Mouse (Mus musculus) neural tube, embryonic 11.5 days (tissue): ENCODE measurements around the gene Castor2. TPM values are rescaled to one million over a fixed set of nuclear protein-coding genes. Genes with fewer than 3 reads are reported as not detected.

Experiments
- ATAC-seq: fragments of 200-750 bp; cut with Nextera tagmentation; 2 replicates; pipeline ENCODE4 v1.8.0; 2017; ENCODE audit warnings: moderate number of reproducible peaks, mild to moderate bottlenecking, moderate TSS enrichment, moderate library complexity; ENCODE audit not compliant: insufficient read depth, low FRiP score, low TSS enrichment
- DNase-seq: peaks from one replicate; pipeline ENCODE4 v3.0.0-alpha.2; 2015; ENCODE audit warnings: low spot score
- H3K27ac ChIP-seq: fragments of 300-500 bp; sonication (generic); 2 replicates; pipeline ENCODE4 v1.5.1; 2014; ENCODE audit warnings: low read depth, mild to moderate bottlenecking, low read length
- H3K27me3 ChIP-seq: fragments of 300-500 bp; sonication (generic); 2 replicates; pipeline ENCODE4 v1.6.1; 2014; ENCODE audit warnings: mild to moderate bottlenecking, low read length, mixed read lengths; ENCODE audit not compliant: control insufficient read depth, insufficient read depth
- H3K36me3 ChIP-seq: fragments of 300-500 bp; sonication (generic); 2 replicates; pipeline ENCODE4 v1.6.1; 2014; ENCODE audit warnings: mild to moderate bottlenecking, low read length, moderate library complexity, mixed read lengths; ENCODE audit not compliant: control insufficient read depth, insufficient read depth
- H3K4me1 ChIP-seq: fragments of 300-500 bp; sonication (generic); 2 replicates; pipeline ENCODE4 v1.6.1; 2014; ENCODE audit warnings: low read length, mixed read lengths; ENCODE audit not compliant: control insufficient read depth, insufficient read depth
- H3K4me2 ChIP-seq: fragments of 300-500 bp; sonication (generic); 2 replicates; pipeline ENCODE4 v1.6.1; 2014; ENCODE audit warnings: low read depth, mild to moderate bottlenecking, moderate library complexity
- H3K4me3 ChIP-seq: fragments of 300-500 bp; sonication (generic); 2 replicates; pipeline ENCODE4 v1.5.1; 2014; ENCODE audit warnings: low read depth, low read length
- H3K9ac ChIP-seq: fragments of 300-500 bp; sonication (generic); 2 replicates; pipeline ENCODE4 v1.6.1; 2014; ENCODE audit warnings: mild to moderate bottlenecking, low read length
- H3K9me3 ChIP-seq: fragments of 300-500 bp; sonication (generic); 2 replicates; pipeline ENCODE4 v1.6.1; 2016; ENCODE audit warnings: low read length; ENCODE audit not compliant: control insufficient read depth
- WGBS: fragments of 180-500 bp; shearing (Covaris S2); extraction: QIAGEN DNeasy Blood & Tissue Kit; methylation state at CpG from one replicate; pipeline ENCODE4 v1.1.7; 2014; 5-methylcytosine and 5-hydroxymethylcytosine counted together
- polyA plus RNA-seq: library from polyadenylated mRNA; unstranded; fragments of >200 nt; fragmentation: Nextera tagmentation; extraction: Ambion mirVana; gene quantifications from 2 replicates; pipeline ENCODE4 v1.2.1, GENCODE M21; 2014

Gene Castor2
- polyA plus RNA-seq, 1 experiment from 2014 or later = 12.5 TPM

- ATAC-seq (no peak), DNase-seq (no peak)
- Histone ChIP-seq H3K9me3 (no peaks in the 10 kb centered on the region), H3K4me3 (no peak overlapping the region), H3K27me3 (no peaks in the 10 kb centered on the region), H3K36me3 (no peaks in the 10 kb centered on the region; the same call in 1 of the 2 replicates), H3K27ac (no peak overlapping the region), H3K9ac (no peak overlapping the region), H3K4me2 (no peak overlapping the region), H3K4me1 (peaks cover 20% of the 10 kb centered on the region)
- 78% methylated on average over 7 of the region's 7 CpGs for WGBS
These were observed 79.0 kb downstream of the Castor2 start for GRCm38 (mm10) chr5:134178536-134178935.

GRCm38 (mm10) chr5:134179871-134180270 is 80.4 kb downstream of the Castor2 start:
- WGBS = 28% methylated on average over 7 of the region's 7 CpGs
- DNase-seq (peak; percentile 84), ATAC-seq (no peak)
- H3K9me3 ChIP-seq = no peaks in the 10 kb centered on the region
- no peak overlapping the region for H3K9ac ChIP-seq
- no peak overlapping the region for H3K4me3 ChIP-seq
- H3K27me3 ChIP-seq = no peaks in the 10 kb centered on the region
- H3K36me3 ChIP-seq = no peaks in the 10 kb centered on the region
- no peak overlapping the region for H3K4me2 ChIP-seq
- peaks cover 21% of the 10 kb centered on the region for H3K4me1 ChIP-seq
- no peak overlapping the region for H3K27ac ChIP-seq

- Histone ChIP-seq H3K27ac (no peak overlapping the region), H3K36me3 (no peaks in the 10 kb centered on the region), H3K4me1 (peaks cover 12% of the 10 kb centered on the region), H3K4me2 (no peak overlapping the region), H3K9ac (no peak overlapping the region), H3K27me3 (no peaks in the 10 kb centered on the region), H3K4me3 (no peak overlapping the region), H3K9me3 (no peaks in the 10 kb centered on the region)
- 53% methylated on average over 3 of the region's 3 CpGs for WGBS
- ATAC-seq = no peak
- no peak for DNase-seq
These were observed 82.7 kb downstream of the Castor2 start for GRCm38 (mm10) chr5:134182172-134182571.

GRCm38 (mm10) chr5:134182735-134183134 is 83.2 kb downstream of the Castor2 start:
- H3K36me3 ChIP-seq = no peaks in the 10 kb centered on the region
- no peak for DNase-seq
- H3K27me3 ChIP-seq = no peaks in the 10 kb centered on the region
- no peaks in the 10 kb centered on the region for H3K9me3 ChIP-seq
- no peak overlapping the region for H3K9ac ChIP-seq
- no peak overlapping the region for H3K27ac ChIP-seq
- ATAC-seq = no peak
- WGBS = 61% methylated on average over 4 of the region's 4 CpGs
- H3K4me1 ChIP-seq = peaks cover 12% of the 10 kb centered on the region
- H3K4me3 ChIP-seq = peak overlapping the region; percentile 76; the same call in 1 of the 2 replicates
- peak overlapping the region; percentile 69 for H3K4me2 ChIP-seq

- ATAC-seq = no peak
- peaks cover 12% of the 10 kb centered on the region for H3K4me1 ChIP-seq
- H3K9me3 ChIP-seq = no peaks in the 10 kb centered on the region
- H3K4me2 ChIP-seq = peak overlapping the region; percentile 69
- 53% methylated on average over 7 of the region's 7 CpGs for WGBS
- peak overlapping the region; percentile 76 for H3K4me3 ChIP-seq
- H3K27me3 ChIP-seq = no peaks in the 10 kb centered on the region
- no peak for DNase-seq
- no peak overlapping the region for H3K27ac ChIP-seq
- peak overlapping the region; percentile 92 for H3K9ac ChIP-seq
- no peaks in the 10 kb centered on the region for H3K36me3 ChIP-seq
These were observed 83.7 kb downstream of the Castor2 start for GRCm38 (mm10) chr5:134183162-134183561.

- peak within 1 kb of the TSS; percentile 92 for H3K9ac ChIP-seq
- H3K36me3 ChIP-seq = no peaks in the 10 kb centered on the region
- peak within 1 kb of the TSS; percentile 69 for H3K4me2 ChIP-seq
- under 1% methylated on average over 91 of the region's 92 CpGs for WGBS
- peak within 1 kb of the TSS; percentile 76 for H3K4me3 ChIP-seq
- no peaks in the 10 kb centered on the region for H3K27me3 ChIP-seq
- H3K4me1 ChIP-seq = peaks cover 12% of the 10 kb centered on the region
- H3K27ac ChIP-seq = peak within 1 kb of the TSS; percentile 90
- ATAC-seq (peak; percentile 92), DNase-seq (peak; percentile 99)
- H3K9me3 ChIP-seq = no peaks in the 10 kb centered on the region
These were observed 84.6 kb downstream of the Castor2 start, which contains the start of gene Gtf2ird2 for GRCm38 (mm10) chr5:134183880-134184808. TSS of gene Gtf2ird2 (plus strand) at chr5:134184019.

GRCm38 (mm10) chr5:134186059-134186458 is 86.5 kb downstream of the Castor2 start:
- no peak overlapping the region for H3K27ac ChIP-seq
- H3K36me3 ChIP-seq = no peaks in the 10 kb centered on the region
- 87% methylated on average over 3 of the region's 3 CpGs for WGBS
- H3K4me3 ChIP-seq = no peak overlapping the region
- ATAC-seq (no peak), DNase-seq (no peak)
- H3K27me3 ChIP-seq = no peaks in the 10 kb centered on the region
- H3K9me3 ChIP-seq = no peaks in the 10 kb centered on the region
- H3K4me1 ChIP-seq = peaks cover 12% of the 10 kb centered on the region
- no peak overlapping the region for H3K9ac ChIP-seq
- H3K4me2 ChIP-seq = no peak overlapping the region

- Histone ChIP-seq H3K27ac (no peak overlapping the region), H3K36me3 (no peaks in the 10 kb centered on the region), H3K9me3 (no peaks in the 10 kb centered on the region), H3K9ac (no peak overlapping the region), H3K4me3 (no peak overlapping the region), H3K4me2 (no peak overlapping the region), H3K27me3 (no peaks in the 10 kb centered on the region), H3K4me1 (peaks cover 11% of the 10 kb centered on the region)
- ATAC-seq (no peak), DNase-seq (peak; percentile 56)
- 76% methylated on average over 4 of the region's 4 CpGs for WGBS
These were observed 87.6 kb downstream of the Castor2 start for GRCm38 (mm10) chr5:134186961-134187731.
